Mouse (Mus musculus): ENCODE data around the gene Olfr390. TPM values are rescaled to one million over a fixed set of nuclear protein-coding genes. Genes with fewer than 3 reads are reported as not detected.

Olfr390 gene
- not detected in 2 replicates for total RNA-seq (2021)
- long read RNA-seq, experiment 1 = 0 reads
- long read RNA-seq, experiment 2 = 0 reads

DNA sequence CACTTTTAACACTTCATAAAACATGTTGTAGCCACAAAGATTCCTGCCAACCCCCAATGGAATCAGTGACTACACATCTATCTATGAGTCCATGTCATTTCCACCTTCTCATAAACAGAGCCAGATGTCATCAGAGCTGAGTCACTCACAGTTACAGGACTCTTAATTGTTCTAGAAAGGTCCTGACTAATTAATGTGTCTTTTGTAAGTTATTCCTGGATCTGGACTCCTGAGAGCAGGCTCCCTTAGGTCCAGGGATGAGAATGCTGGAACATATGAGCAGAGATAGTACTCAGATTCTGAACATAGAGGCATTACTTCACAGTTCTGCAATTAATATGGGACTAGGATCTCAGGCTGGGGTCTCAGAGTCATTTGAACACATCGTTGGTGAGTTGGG lies at the start of gene Olfr390:
Gene Olfr390 (plus strand): TSS at position 301 of the 400 bp plus-strand sequence.
- no peak for DNase-seq

DNA sequence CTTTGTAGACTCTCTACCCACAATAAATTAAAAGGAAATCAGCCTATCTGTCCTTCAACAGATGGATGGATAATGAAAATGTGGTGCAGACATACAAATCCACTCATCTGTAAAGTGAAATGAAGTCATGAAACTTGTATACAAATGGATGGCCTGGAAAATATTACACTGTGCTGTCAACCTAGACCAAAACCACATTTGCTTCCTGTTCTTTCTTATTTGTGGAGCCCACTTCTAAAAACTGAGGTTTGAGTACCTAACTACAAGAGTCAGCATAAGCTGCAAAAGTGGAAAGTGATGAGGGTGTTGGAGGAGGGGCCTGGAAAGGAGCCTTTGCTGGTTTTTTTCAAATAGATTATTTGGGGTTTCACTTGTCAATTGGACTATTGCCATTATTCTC lies 23.6 kb upstream of the Olfr390 start:
- DNase-seq = no peak

- no peak for DNase-seq
These were observed 2.2 kb upstream of the Olfr390 start, which contains the start of gene Olfr389 for GRCm38 (mm10) chr11:73780613-73781012. Gene Olfr389 (minus strand): TSS chr11:73780713.

DNA sequence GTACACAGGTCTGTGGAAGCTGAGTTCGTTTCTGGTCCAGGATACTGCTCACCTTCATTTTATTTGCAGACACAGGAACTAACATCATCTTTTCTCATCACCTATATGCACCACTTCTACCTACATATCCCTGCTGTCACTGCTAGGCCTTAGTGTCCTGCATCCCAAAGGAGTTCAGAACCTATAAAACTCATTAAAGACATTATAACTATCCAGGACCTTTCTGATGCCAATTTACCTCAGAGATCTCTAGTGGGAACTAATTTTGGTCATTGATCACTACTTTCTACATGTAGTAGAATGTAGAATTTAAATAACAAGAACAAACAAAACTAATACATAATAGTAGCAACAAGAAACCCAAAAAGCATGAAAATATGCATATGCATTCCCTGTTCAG lies 20.2 kb downstream of the Olfr390 start, which contains the start of gene Olfr391-ps:
Gene Olfr391-ps (minus strand): TSS at position 101 of the 400 bp plus-strand sequence.
- DNase-seq = no peak

DNA sequence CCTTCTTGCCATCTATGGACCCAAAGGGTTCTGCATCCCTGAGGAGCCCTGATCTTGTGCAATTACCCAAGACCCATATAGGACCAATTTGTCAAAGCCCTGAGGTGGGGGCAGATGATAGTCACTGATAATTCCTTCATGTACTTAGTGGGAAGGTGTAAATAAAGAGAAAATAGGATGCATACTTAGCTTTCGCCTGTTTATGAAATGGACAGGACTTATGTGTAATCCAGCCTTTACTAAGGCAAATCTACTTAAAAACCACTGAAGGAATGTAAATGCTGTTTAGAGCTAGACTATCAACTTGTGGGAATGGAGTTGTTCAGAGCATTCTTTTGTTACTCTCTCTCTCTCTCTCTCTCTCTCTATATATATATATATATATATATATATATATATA lies 34.2 kb downstream of the Olfr390 start, which contains the start of gene Olfr392:
Gene Olfr392 (minus strand): TSS at position 101 of the 400 bp plus-strand sequence.
- DNase-seq = no peak

Other genes starting within 250 kb of the Olfr390 start
- not detected in 2 replicates for gene Olfr385, start 190.0 kb upstream of the Olfr390 start, total RNA-seq (2021)
- not detected in 2 replicates for gene Olfr384, start 184.4 kb upstream of the Olfr390 start, total RNA-seq (2021)
- not detected in 2 replicates for gene Zfp735, start 94.2 kb upstream of the Olfr390 start, total RNA-seq (2021)
- gene Olfr389, start 2.3 kb upstream of the Olfr390 start, total RNA-seq (2021) = not detected in 2 replicates
- gene Olfr391-ps, start 20.1 kb downstream of the Olfr390 start, total RNA-seq (2021) = not detected in 2 replicates
- gene Olfr392, start 34.1 kb downstream of the Olfr390 start, total RNA-seq (2021) = not detected in 2 replicates
- gene Olfr393, start 68.5 kb downstream of the Olfr390 start, total RNA-seq (2021) = not detected in 2 replicates
- not detected in 2 replicates for gene Olfr394, start 107.8 kb downstream of the Olfr390 start, total RNA-seq (2021)
- not detected in 2 replicates for gene Olfr395, start 126.3 kb downstream of the Olfr390 start, total RNA-seq (2021)
- gene Olfr23, start 153.7 kb downstream of the Olfr390 start, total RNA-seq (2021) = not detected in 2 replicates
- gene Olfr397, start 177.9 kb downstream of the Olfr390 start, total RNA-seq (2021) = not detected in 2 replicates
- not detected in 2 replicates for gene Olfr398, start 207.4 kb downstream of the Olfr390 start, total RNA-seq (2021)

Data from adrenal gland, postnatal 14 days (tissue).